Mouse (Mus musculus) CD4-positive naive resting alpha-beta T cell, adult 57 days (primary cell): ENCODE measurements around the gene Tbl1xr1. TPM values are rescaled to one million over a fixed set of nuclear protein-coding genes. Genes with fewer than 3 reads are reported as not detected.

Experiments
- total RNA-seq: library from RNA; stranded (reverse); gene quantifications from one replicate; pipeline ENCODE4 v1.2.4, GENCODE M21; 2023

Tbl1xr1 gene
- 94.9 TPM for total RNA-seq

DNA sequence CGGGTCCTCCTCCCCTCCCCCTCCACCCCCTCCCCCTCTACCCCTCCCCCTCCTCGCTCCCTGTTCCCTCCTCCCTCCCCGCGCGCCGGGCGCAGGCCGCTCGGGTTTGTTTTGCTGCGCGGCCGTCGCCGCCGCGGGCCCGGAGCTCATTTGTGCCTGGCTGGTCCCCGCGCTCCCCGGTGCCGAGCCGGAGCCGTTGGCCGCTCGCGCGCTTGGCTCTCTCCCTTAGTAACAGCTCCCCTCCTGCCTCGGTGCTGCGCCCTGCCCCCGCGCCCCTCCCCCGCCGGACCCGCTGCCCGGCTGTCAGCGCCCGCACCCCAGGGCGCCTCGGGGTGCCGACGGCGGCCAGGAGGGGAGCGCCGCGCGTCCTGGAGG, at the start of gene Tbl1xr1:
Gene Tbl1xr1 (plus strand): TSS at position 92 of the 375 bp plus-strand sequence.

